Mouse (Mus musculus): ENCODE results near the gene Gabbr2. TPM values are rescaled to one million over a fixed set of nuclear protein-coding genes. Genes with fewer than 3 reads are reported as not detected.

Gabbr2 gene
- polyA plus RNA-seq, 1 experiment from 2014 or later: 0.08 TPM

DNA sequence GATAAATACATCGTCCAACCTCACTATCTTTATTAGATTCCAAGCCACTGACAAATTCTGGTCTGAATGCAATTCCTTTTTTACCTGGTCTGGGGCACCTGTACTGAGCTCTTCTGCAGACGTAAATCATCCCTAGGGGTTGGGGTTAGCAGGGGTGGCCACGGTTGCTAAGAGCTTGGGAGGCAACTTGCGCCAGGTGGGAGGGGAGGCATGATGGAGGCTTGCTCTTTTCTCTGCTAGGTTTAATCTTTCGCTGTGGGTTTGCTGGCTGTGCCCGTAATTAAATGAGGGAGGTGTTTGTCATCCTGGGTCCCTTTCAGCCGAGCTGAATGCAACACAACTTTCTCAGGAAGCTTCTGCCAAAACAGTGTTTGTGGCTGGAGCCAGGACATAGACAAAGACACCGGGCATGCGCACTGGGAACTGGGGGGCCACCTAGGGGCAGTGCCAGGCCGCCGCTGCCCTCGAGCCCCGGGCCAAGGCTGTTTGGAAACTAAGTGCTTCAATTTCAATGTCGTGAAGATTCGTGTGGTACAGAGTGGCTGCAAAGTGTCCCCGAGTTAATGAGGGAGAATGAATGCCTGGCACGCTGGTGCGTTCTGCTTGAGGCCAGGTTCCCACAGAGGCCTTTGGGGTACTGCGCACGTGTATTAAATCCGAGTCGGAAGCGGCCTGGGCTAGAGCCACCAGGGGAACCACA lies 136.8 kb downstream of the Gabbr2 start:
- H3K27ac ChIP-seq: peak overlapping the region; percentile 97
- no peak for ATAC-seq

DNA sequence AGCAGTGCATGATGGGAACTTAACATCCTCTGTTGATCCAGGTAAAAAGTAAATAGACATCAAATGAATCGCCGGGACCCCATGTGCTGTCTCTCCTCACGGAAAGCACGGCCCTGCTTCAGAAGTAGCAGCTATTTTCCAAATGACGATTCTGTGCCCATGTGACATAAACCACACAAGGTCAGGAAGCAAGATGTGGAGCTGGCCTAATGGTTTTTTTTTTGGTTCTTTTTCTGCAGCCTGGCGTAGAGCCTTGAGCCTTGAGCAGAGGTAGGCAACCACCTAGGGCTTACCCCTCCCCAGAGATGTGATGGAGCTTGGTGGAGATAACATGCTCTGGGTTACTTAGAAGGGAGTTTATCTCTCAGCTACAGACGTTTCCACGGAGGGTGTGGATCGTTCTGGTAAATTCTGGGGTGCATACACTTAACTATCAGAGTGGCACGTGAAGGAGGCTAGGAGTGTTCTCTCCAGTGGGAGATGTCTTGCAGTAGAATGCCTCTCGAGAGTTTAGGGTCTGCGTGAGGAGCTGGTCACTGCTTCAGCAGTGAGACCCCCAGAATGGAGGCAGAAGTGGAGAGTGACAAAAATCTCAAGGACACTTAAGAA lies 137.7 kb downstream of the Gabbr2 start:
- Histone ChIP-seq H3K4me3 (peak overlapping the region; percentile 68), H3K9me3 (replicated peaks) (peaks cover 10% of the 10 kb centered on the region; the same call in 1 of the 2 replicates), H3K27ac (peak overlapping the region; percentile 97), H3K27me3 (replicated peaks) (no peaks in the 10 kb centered on the region), H3K9ac (peak overlapping the region; percentile 91), H3K36me3 (peaks cover 35% of the 10 kb centered on the region), H3K4me2 (peak overlapping the region; percentile 74), H3K4me1 (peaks cover 53% of the 10 kb centered on the region)
- peak; percentile 98 for ATAC-seq
- 31% methylated on average over 12 of the region's 12 CpGs for WGBS (ENCODE audit: insufficient replicate concordance)

More for the DNA sequence above, 136.8 kb downstream of the Gabbr2 start:
- peak overlapping the region; percentile 91 for H3K9ac ChIP-seq
- H3K9me3 ChIP-seq (replicated peaks): 0 out of 2 replicates have a peak, but pooled peaks cover 10% of the 10 kb centered on the region
- peaks cover 57% of the 10 kb centered on the region for H3K4me1 ChIP-seq
- H3K36me3 ChIP-seq: peaks cover 36% of the 10 kb centered on the region
- H3K4me2 ChIP-seq: peak overlapping the region; percentile 74
- no peaks in the 10 kb centered on the region for H3K27me3 ChIP-seq (replicated peaks)
- WGBS (ENCODE audit: insufficient replicate concordance): 52% methylated on average over 23 of the region's 23 CpGs
- H3K4me3 ChIP-seq: peak overlapping the region; percentile 68

DNA sequence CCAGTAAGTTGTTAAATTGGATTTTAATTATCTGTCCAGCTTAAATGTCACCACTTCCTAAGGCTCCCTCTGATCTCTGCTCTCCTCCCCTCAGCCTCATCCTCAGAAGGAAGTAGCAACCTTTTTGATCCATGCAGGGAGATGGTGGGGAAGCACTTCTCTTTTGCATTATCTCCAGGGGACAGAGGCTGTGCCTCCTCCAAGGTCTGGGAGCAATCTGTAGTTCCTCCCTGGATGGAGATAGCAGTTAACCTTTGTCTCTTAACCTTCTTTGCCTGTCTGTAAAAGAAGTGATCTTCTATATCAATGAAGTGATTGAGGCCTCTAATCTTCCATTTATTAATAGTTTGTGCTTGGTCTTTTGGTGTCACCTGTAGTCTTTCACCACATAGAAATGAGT lies 143.9 kb downstream of the Gabbr2 start:
- H3K27me3 ChIP-seq (replicated peaks): 0 out of 2 replicates have a peak, but pooled peaks cover 2% of the 10 kb centered on the region
- H3K27ac ChIP-seq: no peak overlapping the region
- no peak overlapping the region for H3K9ac ChIP-seq
- H3K9me3 ChIP-seq (replicated peaks): peaks cover 16% of the 10 kb centered on the region; the same call in 1 of the 2 replicates
- H3K4me1 ChIP-seq: peaks cover 11% of the 10 kb centered on the region
- no peak overlapping the region for H3K4me3 ChIP-seq
- no peaks in the 10 kb centered on the region for H3K36me3 ChIP-seq
- ATAC-seq: no peak
- H3K4me2 ChIP-seq: no peak overlapping the region

DNA sequence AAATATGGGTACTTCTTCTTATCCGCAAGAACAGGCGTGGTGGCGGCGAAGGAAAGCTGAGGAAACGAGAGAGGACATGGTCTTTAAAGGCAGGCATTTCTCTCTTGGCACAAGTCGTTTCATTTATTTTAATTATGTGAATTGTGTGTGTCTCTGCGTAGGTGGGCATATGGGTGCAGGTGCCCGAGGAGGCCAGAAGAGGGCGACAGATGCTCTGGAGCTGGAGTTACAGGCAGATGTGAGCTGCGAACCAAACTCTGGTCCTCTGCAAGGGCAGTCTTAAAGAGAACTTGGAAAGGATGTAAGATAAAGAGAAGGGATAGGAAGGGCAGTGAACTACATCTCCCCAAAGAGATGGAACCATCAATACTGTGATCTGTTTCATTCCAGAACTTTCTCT lies 145.3 kb downstream of the Gabbr2 start:
- ATAC-seq: no peak
- Histone ChIP-seq H3K4me1 (no peaks in the 10 kb centered on the region; the same call in 1 of the 2 replicates), H3K27ac (no peak overlapping the region), H3K9me3 (replicated peaks) (peaks cover 16% of the 10 kb centered on the region; the same call in 1 of the 2 replicates), H3K9ac (no peak overlapping the region), H3K4me2 (no peak overlapping the region), H3K36me3 (no peaks in the 10 kb centered on the region), H3K27me3 (replicated peaks) (peaks cover 5% of the 10 kb centered on the region; the same call in 1 of the 2 replicates), H3K4me3 (no peak overlapping the region)
- 89% methylated on average over 10 of the region's 10 CpGs for WGBS (ENCODE audit: insufficient replicate concordance)

DNA sequence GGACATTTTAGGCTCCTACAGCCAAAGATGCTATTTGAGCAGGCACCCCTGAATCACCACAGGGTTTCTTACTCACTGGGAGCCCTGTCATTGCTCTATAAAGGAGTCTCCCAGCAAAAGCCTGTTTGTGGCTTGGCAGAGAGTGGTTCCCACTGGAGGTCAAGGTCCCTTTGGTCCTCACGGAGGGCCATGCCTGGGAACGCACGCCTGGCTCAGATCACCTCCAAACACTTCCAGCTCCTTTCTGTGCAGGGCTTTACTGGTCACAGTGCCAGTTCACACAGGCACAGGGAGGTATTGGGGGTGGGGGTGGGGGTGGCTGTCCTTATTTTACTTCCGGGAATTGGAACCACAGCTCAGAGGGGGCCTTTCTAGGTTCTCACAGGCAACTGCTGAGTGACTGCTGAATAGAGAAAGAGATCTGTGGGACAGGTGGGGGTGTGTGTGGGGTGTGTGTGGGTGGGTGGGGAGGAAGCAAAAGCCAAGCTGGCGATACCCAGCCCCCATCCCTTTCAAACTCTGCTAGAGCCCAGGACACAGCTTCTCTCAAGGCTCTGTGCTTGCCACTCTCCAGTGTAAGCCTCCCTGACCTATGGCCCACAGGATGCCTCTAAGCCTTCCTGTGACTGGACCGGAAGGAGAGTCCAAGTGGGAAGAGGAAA lies 146.6 kb downstream of the Gabbr2 start:
- no peak overlapping the region for H3K4me2 ChIP-seq
- no peak overlapping the region for H3K27ac ChIP-seq
- no peak overlapping the region for H3K4me3 ChIP-seq
- no peaks in the 10 kb centered on the region for H3K4me1 ChIP-seq
- H3K9ac ChIP-seq: no peak overlapping the region
- H3K27me3 ChIP-seq (replicated peaks): peaks cover 9% of the 10 kb centered on the region
- no peaks in the 10 kb centered on the region for H3K36me3 ChIP-seq
- WGBS (ENCODE audit: insufficient replicate concordance): 68% methylated on average over 6 of the region's 6 CpGs
- ATAC-seq: no peak
- H3K9me3 ChIP-seq (replicated peaks): peaks cover 8% of the 10 kb centered on the region; the same call in 1 of the 2 replicates

DNA sequence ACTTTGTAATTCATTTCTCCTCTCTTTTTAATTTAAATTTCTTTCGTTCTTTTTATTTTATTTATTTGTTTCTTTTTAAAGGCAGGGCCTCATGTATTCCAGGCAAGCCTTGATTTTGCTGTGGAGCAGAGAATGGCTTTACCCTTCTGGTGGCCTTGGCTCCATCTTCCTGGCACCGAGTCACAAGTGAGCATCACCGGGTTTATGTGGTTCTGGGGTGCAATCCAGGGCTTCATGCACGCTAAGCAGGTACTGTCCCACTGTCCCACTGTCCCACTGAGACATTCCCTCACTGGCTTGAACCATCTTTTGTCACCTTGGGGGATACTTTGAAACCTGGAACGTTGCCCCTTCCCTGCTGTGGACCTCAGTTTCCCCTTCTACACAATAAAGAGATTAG lies 147.1 kb downstream of the Gabbr2 start:
- no peak overlapping the region for H3K9ac ChIP-seq
- no peaks in the 10 kb centered on the region for H3K4me1 ChIP-seq
- peaks cover 14% of the 10 kb centered on the region for H3K27me3 ChIP-seq (replicated peaks)
- ATAC-seq: no peak
- no peak overlapping the region for H3K4me3 ChIP-seq
- H3K9me3 ChIP-seq (replicated peaks): peaks cover 5% of the 10 kb centered on the region; the same call in 1 of the 2 replicates
- WGBS (ENCODE audit: insufficient replicate concordance): 71% methylated on average over 5 of the region's 5 CpGs
- H3K4me2 ChIP-seq: no peak overlapping the region
- H3K27ac ChIP-seq: no peak overlapping the region
- H3K36me3 ChIP-seq: no peaks in the 10 kb centered on the region

DNA sequence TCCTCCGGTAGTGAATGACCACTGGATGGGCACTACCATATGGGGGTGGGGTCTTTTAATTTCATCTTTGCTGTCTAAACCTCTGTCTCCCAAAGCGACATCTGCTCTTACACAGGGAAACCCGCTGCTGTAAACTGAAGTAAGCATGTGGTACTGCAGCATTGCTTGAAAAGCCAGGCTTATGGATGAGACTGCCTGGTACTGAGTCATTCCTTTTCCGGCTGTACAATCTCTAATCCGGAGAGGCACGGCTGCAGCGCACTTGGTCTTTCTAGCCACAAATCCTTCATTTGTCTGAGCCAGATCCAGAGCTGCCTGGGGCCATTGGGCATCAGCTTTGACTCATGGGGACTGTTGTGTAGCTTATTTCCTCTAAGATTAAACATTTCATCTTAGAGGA lies 149.1 kb downstream of the Gabbr2 start:
- H3K4me2 ChIP-seq: no peak overlapping the region
- H3K4me3 ChIP-seq: no peak overlapping the region
- H3K36me3 ChIP-seq: no peaks in the 10 kb centered on the region
- ATAC-seq: no peak
- peaks cover 5% of the 10 kb centered on the region; the same call in 1 of the 2 replicates for H3K9me3 ChIP-seq (replicated peaks)
- 81% methylated on average over 7 of the region's 7 CpGs for whole genome bisulfite sequencing (ENCODE audit: insufficient replicate concordance)
- H3K27me3 ChIP-seq (replicated peaks): peaks cover 18% of the 10 kb centered on the region
- no peak overlapping the region for H3K9ac ChIP-seq
- H3K4me1 ChIP-seq: no peaks in the 10 kb centered on the region
- no peak overlapping the region for H3K27ac ChIP-seq

DNA sequence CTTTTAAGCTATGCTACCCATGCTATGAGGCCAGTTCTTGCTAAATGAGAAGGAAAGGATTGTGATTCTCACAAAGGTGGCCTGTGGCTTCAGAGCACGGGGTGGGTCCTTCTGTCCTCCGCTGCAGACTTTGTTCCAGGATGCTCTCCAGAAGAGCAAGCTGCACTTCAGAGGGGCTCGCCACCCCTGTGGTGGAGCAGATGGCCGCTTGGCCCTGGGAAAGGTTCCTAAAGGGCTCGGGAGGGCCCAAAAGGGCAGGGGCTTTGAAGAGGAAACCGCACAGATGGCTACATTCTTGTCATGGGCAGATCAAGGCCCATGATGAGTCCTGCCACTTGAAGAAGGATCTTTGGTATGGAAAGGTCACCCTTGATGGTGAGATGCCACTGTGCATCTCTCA lies 151.5 kb downstream of the Gabbr2 start:
- Histone ChIP-seq H3K4me2 (no peak overlapping the region), H3K9ac (no peak overlapping the region), H3K4me3 (no peak overlapping the region), H3K27ac (no peak overlapping the region), H3K36me3 (no peaks in the 10 kb centered on the region), H3K4me1 (peaks cover 18% of the 10 kb centered on the region), H3K9me3 (replicated peaks) (no peaks in the 10 kb centered on the region), H3K27me3 (replicated peaks) (peaks cover 18% of the 10 kb centered on the region)
- no peak for ATAC-seq
- 55% methylated on average over 6 of the region's 6 CpGs for WGBS (ENCODE audit: insufficient replicate concordance)

DNA sequence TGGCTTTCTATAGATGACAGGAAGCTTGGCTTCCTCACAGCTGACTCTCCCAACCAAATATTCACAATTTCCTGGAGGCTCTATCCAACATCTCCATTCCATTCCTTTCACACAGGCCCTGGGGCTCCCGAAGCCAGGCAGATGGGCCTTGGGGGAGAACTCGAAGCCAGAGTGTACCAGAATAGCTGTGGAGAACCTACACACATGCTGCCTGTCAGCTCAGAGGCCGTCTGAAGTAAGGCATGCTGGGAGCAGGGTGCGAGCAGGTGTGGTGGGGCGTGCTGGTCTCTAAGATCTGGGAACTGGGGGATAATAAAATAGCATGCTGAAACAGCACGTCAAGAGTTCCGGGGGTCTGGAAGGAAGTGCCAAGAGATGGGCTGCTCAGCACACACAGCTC lies 154.3 kb downstream of the Gabbr2 start:
- 81% methylated on average over 7 of the region's 7 CpGs for WGBS (ENCODE audit: insufficient replicate concordance)
- H3K27me3 ChIP-seq (replicated peaks): peaks cover 12% of the 10 kb centered on the region
- ATAC-seq: no peak
- H3K4me1 ChIP-seq: peaks cover 31% of the 10 kb centered on the region
- H3K4me3 ChIP-seq: no peak overlapping the region
- no peaks in the 10 kb centered on the region for H3K9me3 ChIP-seq (replicated peaks)
- no peaks in the 10 kb centered on the region for H3K36me3 ChIP-seq
- H3K4me2 ChIP-seq: no peak overlapping the region
- no peak overlapping the region for H3K27ac ChIP-seq
- H3K9ac ChIP-seq: no peak overlapping the region

DNA sequence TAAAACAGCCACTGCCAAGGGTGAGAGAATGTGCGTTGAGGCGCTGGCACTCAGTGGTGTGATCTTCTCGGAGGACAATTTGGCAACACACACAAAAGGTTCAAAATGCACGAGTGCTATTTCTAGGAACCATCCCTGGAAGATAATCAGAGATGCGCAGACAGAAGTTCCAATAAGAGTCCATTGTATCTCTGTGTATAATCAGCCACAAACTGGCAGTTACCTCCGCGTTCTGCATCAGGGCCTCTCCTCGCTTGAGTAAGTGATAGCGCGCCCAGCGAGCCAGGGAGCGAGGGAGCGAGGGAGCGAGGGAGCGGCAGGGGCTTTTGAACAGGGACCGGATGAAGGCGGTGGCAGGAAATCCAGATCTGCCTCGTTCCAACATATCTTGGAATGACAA lies 155.6 kb downstream of the Gabbr2 start:
- H3K4me1 ChIP-seq: peaks cover 33% of the 10 kb centered on the region
- no peaks in the 10 kb centered on the region for H3K9me3 ChIP-seq (replicated peaks)
- H3K4me3 ChIP-seq: no peak overlapping the region
- peaks cover 12% of the 10 kb centered on the region; the same call in 1 of the 2 replicates for H3K27me3 ChIP-seq (replicated peaks)
- H3K9ac ChIP-seq: 0 out of 2 replicates have a peak overlapping the region, but pooled peaks have one; percentile 18
- H3K36me3 ChIP-seq: no peaks in the 10 kb centered on the region
- 48% methylated on average over 18 of the region's 18 CpGs for WGBS (ENCODE audit: insufficient replicate concordance)
- H3K4me2 ChIP-seq: peak overlapping the region; percentile 34
- peak overlapping the region; percentile 63 for H3K27ac ChIP-seq
- peak; percentile 74 for ATAC-seq

DNA sequence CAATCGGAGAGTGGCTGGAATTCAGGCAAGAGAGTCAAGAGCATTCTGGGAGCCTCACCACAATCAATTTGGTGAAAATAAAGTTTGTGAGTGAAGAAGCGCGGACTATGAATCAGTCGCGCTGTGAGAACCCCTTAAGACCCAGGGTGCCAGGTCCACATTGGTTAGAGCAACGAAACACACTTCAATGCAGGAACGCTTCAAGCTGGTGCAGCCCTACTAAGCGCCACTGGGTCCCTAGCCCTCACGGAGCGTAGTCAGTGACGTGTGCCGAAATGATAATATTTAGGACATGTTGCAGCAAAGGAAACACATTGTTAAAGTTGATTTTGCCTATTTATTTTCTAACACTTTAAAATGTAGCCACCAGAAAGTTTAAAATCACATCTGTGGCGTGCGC lies 156.6 kb downstream of the Gabbr2 start:
- WGBS (ENCODE audit: insufficient replicate concordance): 91% methylated on average over 14 of the region's 14 CpGs

More for the DNA sequence above, 156.6 kb downstream of the Gabbr2 start:
- no peak for ATAC-seq
- Histone ChIP-seq H3K4me3 (no peak overlapping the region), H3K27me3 (replicated peaks) (peaks cover 8% of the 10 kb centered on the region; the same call in 1 of the 2 replicates), H3K27ac (no peak overlapping the region), H3K4me1 (peaks cover 33% of the 10 kb centered on the region), H3K36me3 (no peaks in the 10 kb centered on the region), H3K4me2 (no peak overlapping the region), H3K9ac (no peak overlapping the region), H3K9me3 (replicated peaks) (no peaks in the 10 kb centered on the region)

Data from liver, embryonic 12.5 days (tissue).